Mouse (Mus musculus) forebrain, embryonic 15.5 days (tissue): ENCODE measurements around the gene Mpig6b. TPM values are rescaled to one million over a fixed set of nuclear protein-coding genes. Genes with fewer than 3 reads are reported as not detected.

Source experiments
- ATAC-seq: fragments of 200-750 bp; cut with Nextera tagmentation; replicated peaks from 2 replicates; pipeline ENCODE4 v1.8.0; 2017; ENCODE audit warnings: mild to moderate bottlenecking, moderate TSS enrichment, moderate library complexity
- H3K27ac ChIP-seq: fragments of 300-500 bp; sonication (generic); replicated peaks from 2 replicates; pipeline ENCODE4 v1.5.1; 2015; ENCODE audit warnings: mild to moderate bottlenecking, inconsistent platforms
- H3K27me3 ChIP-seq: fragments of 300-500 bp; sonication (generic); 2 replicates; pipeline ENCODE4 v1.6.1; 2015; ENCODE audit warnings: inconsistent platforms
- H3K36me3 ChIP-seq: fragments of 300-500 bp; sonication (generic); 2 replicates; pipeline ENCODE4 v1.6.1; 2015; ENCODE audit warnings: mild to moderate bottlenecking, inconsistent platforms
- H3K4me1 ChIP-seq: fragments of 300-500 bp; sonication (generic); 2 replicates; pipeline ENCODE4 v1.6.1; 2015; ENCODE audit warnings: inconsistent platforms
- H3K4me2 ChIP-seq: fragments of 300-500 bp; sonication (generic); replicated peaks from 2 replicates; pipeline ENCODE4 v1.6.1; 2015; ENCODE audit warnings: mild to moderate bottlenecking, inconsistent platforms
- H3K4me3 ChIP-seq: fragments of 300-500 bp; sonication (generic); 2 replicates; pipeline ENCODE4 v1.5.1; 2015; ENCODE audit warnings: mild to moderate bottlenecking, inconsistent platforms
- H3K9ac ChIP-seq: fragments of 300-500 bp; sonication (generic); replicated peaks from 2 replicates; pipeline ENCODE4 v1.6.1; 2015; ENCODE audit warnings: mild to moderate bottlenecking, inconsistent platforms
- H3K9me3 ChIP-seq: fragments of 300-500 bp; sonication (generic); 2 replicates; pipeline ENCODE4 v1.6.1; 2016; ENCODE audit warnings: inconsistent platforms
- WGBS: fragments of 180-500 bp; shearing (Covaris S2); methylation state at CpG from one replicate; pipeline ENCODE4 v1.1.7; 2015; ENCODE audit warnings: mixed read lengths; 5-methylcytosine and 5-hydroxymethylcytosine counted together
- polyA plus RNA-seq: library from polyadenylated mRNA; unstranded; fragments of >200 nt; fragmentation: Nextera tagmentation; extraction: Ambion mirVana; gene quantifications from 2 replicates; pipeline ENCODE4 v1.2.1, GENCODE M21; 2015

The Mpig6b gene
- polyA plus RNA-seq, 1 experiment from 2014 or later, result 0.17 TPM

- H3K9ac ChIP-seq, result no peak within 1 kb of the TSS; the same call in 1 of the 2 replicates
- H3K4me1 ChIP-seq, result peaks cover 29% of the 10 kb centered on the region
- WGBS, result 2% methylated on average over 48 of the region's 48 CpGs
- H3K36me3 ChIP-seq, result peaks cover 23% of the 10 kb centered on the region; the same call in 1 of the 2 replicates
- ATAC-seq, result no peak
- H3K4me3 ChIP-seq, result peak within 1 kb of the TSS; percentile 12
- peaks cover 24% of the 10 kb centered on the region; the same call in 1 of the 2 replicates for H3K27me3 ChIP-seq
- no peak within 1 kb of the TSS for H3K27ac ChIP-seq
- H3K4me2 ChIP-seq, result peak within 1 kb of the TSS; percentile 38
- no peaks in the 10 kb centered on the region for H3K9me3 ChIP-seq
Measured at GRCm38 (mm10) chr17:35064951-35065947, 735 bp downstream of the Mpig6b start, which contains the start of gene Ly6g6c. Gene Ly6g6c, plus strand, starts transcription at chr17:35065388.

- ATAC-seq, result no peak
- Histone ChIP-seq H3K4me2 (no peak overlapping the region), H3K9ac (no peak overlapping the region), H3K9me3 (no peaks in the 10 kb centered on the region), H3K27me3 (peaks cover 24% of the 10 kb centered on the region; the same call in 1 of the 2 replicates), H3K4me3 (no peak overlapping the region), H3K27ac (no peak overlapping the region), H3K4me1 (peaks cover 35% of the 10 kb centered on the region), H3K36me3 (peaks cover 23% of the 10 kb centered on the region; the same call in 1 of the 2 replicates)
- WGBS, result 36% methylated on average over 10 of the region's 10 CpGs
Measured at GRCm38 (mm10) chr17:35064378-35064877, 1.6 kb downstream of the Mpig6b start.

- 95% methylated on average over 3 of the region's 3 CpGs for WGBS
- no peak for ATAC-seq
- H3K4me3 ChIP-seq, result no peak overlapping the region
- H3K36me3 ChIP-seq, result peaks cover 23% of the 10 kb centered on the region; the same call in 1 of the 2 replicates
- H3K4me1 ChIP-seq, result peaks cover 38% of the 10 kb centered on the region
- H3K27me3 ChIP-seq, result peaks cover 24% of the 10 kb centered on the region; the same call in 1 of the 2 replicates
- no peak overlapping the region for H3K4me2 ChIP-seq
- H3K9me3 ChIP-seq, result no peaks in the 10 kb centered on the region
- no peak overlapping the region for H3K9ac ChIP-seq
- no peak overlapping the region for H3K27ac ChIP-seq
Measured at GRCm38 (mm10) chr17:35063466-35063865, 2.5 kb downstream of the Mpig6b start.

DNA sequence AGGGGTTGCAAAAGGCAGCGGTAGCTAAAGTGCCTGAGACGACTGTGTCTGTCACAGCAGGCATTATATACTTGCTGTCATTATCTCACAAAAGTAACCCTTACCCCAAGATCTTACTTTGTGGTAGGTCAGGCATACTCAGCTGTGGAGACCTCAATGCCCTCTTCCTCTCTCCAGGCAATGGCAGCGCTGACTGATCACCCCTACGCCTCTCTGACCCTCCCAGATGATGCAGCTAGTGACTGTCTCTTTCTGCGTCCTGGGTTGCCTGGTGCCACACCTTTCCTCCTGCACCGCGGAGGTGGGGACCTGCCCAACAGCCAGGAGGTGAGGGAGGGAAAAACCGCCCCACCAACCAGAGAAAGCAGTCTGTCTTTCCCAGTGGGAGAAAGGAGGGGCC lies 4.7 kb downstream of the Mpig6b start:
- no peak for ATAC-seq
- Histone ChIP-seq H3K36me3 (peaks cover 26% of the 10 kb centered on the region; the same call in 1 of the 2 replicates), H3K4me2 (no peak overlapping the region), H3K9me3 (no peaks in the 10 kb centered on the region), H3K4me1 (peaks cover 38% of the 10 kb centered on the region), H3K4me3 (peak overlapping the region; percentile 80; the same call in 1 of the 2 replicates), H3K9ac (no peak overlapping the region), H3K27ac (no peak overlapping the region), H3K27me3 (peaks cover 19% of the 10 kb centered on the region; the same call in 1 of the 2 replicates)
- 87% methylated on average over 8 of the region's 8 CpGs for WGBS

- peaks cover 27% of the 10 kb centered on the region; the same call in 1 of the 2 replicates for H3K36me3 ChIP-seq
- WGBS, result 57% methylated on average over 22 of the region's 22 CpGs
- H3K27me3 ChIP-seq, result peaks cover 19% of the 10 kb centered on the region; the same call in 1 of the 2 replicates
Measured at GRCm38 (mm10) chr17:35060737-35061297, 5.2 kb downstream of the Mpig6b start.

DNA sequence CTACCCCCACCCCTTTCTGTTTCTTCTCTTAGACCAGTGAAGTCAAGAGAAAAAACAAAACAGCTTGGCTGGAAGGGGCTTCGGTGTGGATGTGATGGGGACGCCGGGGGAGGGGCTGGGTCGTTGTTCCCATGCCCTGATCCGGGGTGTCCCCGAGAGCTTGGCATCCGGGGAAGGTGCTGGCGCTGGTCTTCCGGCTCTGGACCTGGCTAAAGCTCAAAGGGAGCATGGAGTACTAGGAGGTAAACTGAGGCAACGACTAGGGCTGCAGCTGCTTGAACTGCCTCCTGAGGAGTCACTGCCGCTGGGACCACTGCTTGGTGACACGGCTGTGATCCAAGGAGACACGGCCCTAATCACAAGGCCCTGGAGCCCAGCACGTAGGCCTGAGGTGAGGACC lies 5.9 kb downstream of the Mpig6b start:
- Histone ChIP-seq H3K27me3 (peaks cover 13% of the 10 kb centered on the region; the same call in 1 of the 2 replicates), H3K4me2 (peak overlapping the region; percentile 92), H3K36me3 (peaks cover 30% of the 10 kb centered on the region), H3K4me1 (peaks cover 32% of the 10 kb centered on the region), H3K9ac (peak overlapping the region; percentile 89), H3K4me3 (peak overlapping the region; percentile 80), H3K27ac (no peak overlapping the region), H3K9me3 (no peaks in the 10 kb centered on the region)
- WGBS, result 16% methylated on average over 14 of the region's 14 CpGs
- ATAC-seq, result peak; percentile 12; the same call in 1 of the 2 replicates

More at GRCm38 (mm10) chr17:35060737-35061297, 5.2 kb downstream of the Mpig6b start:
- peak overlapping the region; percentile 89 for H3K9ac ChIP-seq
- no peaks in the 10 kb centered on the region for H3K9me3 ChIP-seq
- no peak overlapping the region for H3K27ac ChIP-seq
- ATAC-seq, result no peak
- H3K4me3 ChIP-seq, result peak overlapping the region; percentile 80
- H3K4me1 ChIP-seq, result peaks cover 38% of the 10 kb centered on the region
- H3K4me2 ChIP-seq, result peak overlapping the region; percentile 92

GRCm38 (mm10) chr17:35058911-35059892 lies 6.8 kb downstream of the Mpig6b start, which contains the start of gene Ddah2:
Gene Ddah2, plus strand, starts transcription at chr17:35059035.
- H3K9me3 ChIP-seq, result no peaks in the 10 kb centered on the region
- H3K4me3 ChIP-seq, result peak within 1 kb of the TSS; percentile 80
- WGBS, result under 1% methylated on average over 57 of the region's 57 CpGs
- H3K36me3 ChIP-seq, result peaks cover 33% of the 10 kb centered on the region
- peaks cover 8% of the 10 kb centered on the region; the same call in 1 of the 2 replicates for H3K27me3 ChIP-seq
- peak; percentile 89 for ATAC-seq
- H3K4me1 ChIP-seq, result peaks cover 24% of the 10 kb centered on the region
- H3K27ac ChIP-seq, result peak within 1 kb of the TSS; percentile 91
- H3K9ac ChIP-seq, result peak within 1 kb of the TSS; percentile 89
- H3K4me2 ChIP-seq, result peak within 1 kb of the TSS; percentile 92

- H3K27ac ChIP-seq, result peak overlapping the region; percentile 91; the same call in 1 of the 2 replicates
- 66% methylated on average over 9 of the region's 9 CpGs for WGBS
- H3K4me3 ChIP-seq, result no peak overlapping the region; the same call in 1 of the 2 replicates
- no peaks in the 10 kb centered on the region for H3K27me3 ChIP-seq
- H3K4me1 ChIP-seq, result peaks cover 24% of the 10 kb centered on the region
- 0 out of 2 replicates have a peak, but pooled peaks have one; percentile 0 for ATAC-seq
- H3K36me3 ChIP-seq, result peaks cover 38% of the 10 kb centered on the region
- no peaks in the 10 kb centered on the region for H3K9me3 ChIP-seq
- H3K4me2 ChIP-seq, result no peak overlapping the region; the same call in 1 of the 2 replicates
- H3K9ac ChIP-seq, result no peak overlapping the region
Measured at GRCm38 (mm10) chr17:35058316-35058715, 7.7 kb downstream of the Mpig6b start.

DNA sequence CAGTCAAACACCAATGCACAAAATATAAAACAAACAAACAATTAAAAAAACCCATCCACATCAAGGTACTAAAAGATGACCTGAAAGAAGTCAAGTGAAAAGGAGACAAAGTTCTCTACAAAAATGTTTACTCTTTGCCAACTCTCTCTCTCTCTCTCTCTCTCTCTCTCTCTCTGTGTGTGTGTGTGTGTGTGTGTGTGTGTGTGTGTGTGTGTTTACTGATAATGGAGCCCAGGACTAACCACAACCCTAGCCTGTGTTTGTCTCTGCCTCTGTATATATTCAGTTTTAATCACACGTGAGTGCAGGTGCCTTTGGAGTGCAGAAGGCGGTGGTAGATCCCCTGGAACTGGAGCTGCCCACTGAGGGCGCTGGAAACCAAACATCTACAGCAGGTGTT lies 8.9 kb downstream of the Mpig6b start:
- no peak overlapping the region for H3K4me3 ChIP-seq
- H3K27me3 ChIP-seq, result no peaks in the 10 kb centered on the region
- no peak overlapping the region for H3K4me2 ChIP-seq
- H3K36me3 ChIP-seq, result peaks cover 32% of the 10 kb centered on the region
- H3K9ac ChIP-seq, result no peak overlapping the region
- WGBS, result 88% methylated on average over 3 of the region's 3 CpGs
- no peak for ATAC-seq
- H3K27ac ChIP-seq, result no peak overlapping the region
- no peaks in the 10 kb centered on the region for H3K9me3 ChIP-seq
- peaks cover 28% of the 10 kb centered on the region for H3K4me1 ChIP-seq

- no peak for ATAC-seq
- WGBS, result 91% methylated on average over 7 of the region's 7 CpGs
- H3K9ac ChIP-seq, result no peak overlapping the region
- H3K4me3 ChIP-seq, result no peak overlapping the region
- H3K36me3 ChIP-seq, result peaks cover 22% of the 10 kb centered on the region
- H3K4me2 ChIP-seq, result no peak overlapping the region
- H3K4me1 ChIP-seq, result peaks cover 30% of the 10 kb centered on the region
- no peak overlapping the region for H3K27ac ChIP-seq
- H3K9me3 ChIP-seq, result no peaks in the 10 kb centered on the region
- no peaks in the 10 kb centered on the region for H3K27me3 ChIP-seq
Measured at GRCm38 (mm10) chr17:35055691-35056495, 10.1 kb downstream of the Mpig6b start.
